Mouse (Mus musculus): ENCODE measurements around the gene Tmem63b. TPM values are rescaled to one million over a fixed set of nuclear protein-coding genes. Genes with fewer than 3 reads are reported as not detected.
A peak's percentile ranks its signal among the peaks of the same experiment; 100 is the strongest.

Tmem63b gene
- total and polyA plus RNA-seq, 2 experiments, result 23.0 to 99.2 TPM

DNA sequence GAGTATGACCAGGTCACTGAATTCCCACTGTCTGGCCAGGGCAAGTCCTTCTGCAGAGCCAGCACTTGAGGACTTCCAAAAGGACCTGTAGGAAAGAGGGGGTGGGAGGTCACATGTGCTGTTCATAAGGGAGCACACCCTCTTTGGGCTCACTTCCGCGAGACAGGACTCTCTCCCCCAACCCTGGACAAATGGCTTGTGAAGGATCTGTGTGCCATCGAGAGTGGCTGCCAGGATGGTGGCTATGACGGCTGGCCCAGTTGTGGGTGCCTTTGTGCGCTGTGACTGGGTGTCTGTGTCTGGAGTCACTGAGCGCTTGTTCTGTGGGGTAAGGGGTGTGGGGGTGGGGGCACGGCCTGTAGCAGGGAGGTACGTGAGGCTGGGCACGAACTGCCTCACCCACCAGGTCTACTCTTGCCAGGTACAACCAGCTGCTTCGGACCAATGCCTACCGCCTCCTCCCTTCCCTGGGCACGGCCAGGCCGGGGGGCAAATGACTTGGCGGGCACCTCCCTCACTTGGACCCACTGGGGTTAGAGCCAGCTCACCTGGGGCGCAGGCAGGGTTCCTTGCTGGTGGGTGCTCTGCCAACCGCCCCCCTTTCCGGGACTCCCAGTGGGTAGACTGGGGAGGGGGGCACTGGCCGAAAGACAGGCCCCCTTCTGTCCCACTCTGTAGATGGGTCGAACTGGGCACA lies 46.5 kb upstream of the Tmem63b start:
- H3K9ac ChIP-seq (ENCODE audit: low read depth, low read length), result no peak overlapping the region
- no peaks in the 10 kb centered on the region for H3K79me2 ChIP-seq (ENCODE audit: control insufficient read depth, insufficient read depth, low read length)
- TF ChIP-seq POLR2A (IDR thresholded peaks at IDR 0.05; ENCODE audit: extremely low read depth, insufficient read depth, low read length) (no peak), CTCF (IDR thresholded peaks at IDR 0.05; ENCODE audit: low read depth, low read length) (no peak)
- no peak overlapping the region for H3K4me3 ChIP-seq (ENCODE audit: insufficient read depth, low read depth, low read length)
- no peak for DNase-seq (ENCODE audit: extremely low read depth, low read depth, low spot score)
- H3K27me3 ChIP-seq (ENCODE audit: control insufficient read depth, insufficient read depth, low read length), result no peaks in the 10 kb centered on the region
- H3K36me3 ChIP-seq (ENCODE audit: control insufficient read depth, insufficient read depth, low read length), result no peaks in the 10 kb centered on the region
- 87% methylated on average over 19 of the region's 19 CpGs for whole genome bisulfite sequencing
- no peak overlapping the region for H3K27ac ChIP-seq (replicated peaks; ENCODE audit: insufficient read depth, low read depth, low read length)
- H3K4me1 ChIP-seq (ENCODE audit: control insufficient read depth, insufficient read depth, low read length), result peaks cover 8% of the 10 kb centered on the region

DNA sequence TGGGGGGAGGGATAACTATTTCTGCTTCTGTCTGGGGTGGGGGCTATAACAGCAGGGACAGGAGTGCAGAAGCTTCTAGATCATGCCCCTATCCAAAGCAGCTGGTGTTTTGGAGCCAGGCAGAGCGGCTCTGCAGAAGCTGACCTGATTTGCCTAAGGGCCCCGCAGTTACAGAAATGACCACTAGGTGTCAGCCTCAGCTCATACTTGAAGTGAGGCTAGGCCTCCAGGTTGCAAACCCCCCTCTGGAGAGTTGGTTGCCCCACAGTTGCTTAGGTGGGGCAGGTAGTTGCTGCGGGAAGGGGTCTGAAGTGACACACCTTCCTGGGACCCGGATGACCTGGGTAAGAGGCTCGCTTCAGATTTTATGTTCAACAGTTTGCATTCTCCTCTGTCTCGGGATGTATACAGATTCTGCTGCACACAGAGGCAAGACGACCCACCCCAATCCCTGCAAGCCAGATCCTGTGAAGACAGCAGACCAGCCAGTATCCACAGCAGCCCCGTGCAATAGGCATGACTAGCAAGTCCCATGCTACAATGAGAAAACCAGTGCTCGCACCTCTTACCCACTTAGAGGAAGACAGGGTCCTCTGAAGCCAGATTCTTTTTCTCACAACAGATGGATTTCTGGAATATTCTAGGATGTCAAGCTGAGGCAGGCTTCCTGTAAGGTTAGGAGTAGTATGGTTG lies 44.6 kb upstream of the Tmem63b start:
- 27% methylated on average over 9 of the region's 9 CpGs for WGBS
- no peak overlapping the region for H3K9ac ChIP-seq (ENCODE audit: low read depth, low read length)
- no peak overlapping the region for H3K27ac ChIP-seq (replicated peaks; ENCODE audit: insufficient read depth, low read depth, low read length)
- H3K27me3 ChIP-seq (ENCODE audit: control insufficient read depth, insufficient read depth, low read length), result no peaks in the 10 kb centered on the region
- DNase-seq (ENCODE audit: extremely low read depth, low read depth, low spot score), result peak; percentile 52
- no peaks in the 10 kb centered on the region for H3K36me3 ChIP-seq (ENCODE audit: control insufficient read depth, insufficient read depth, low read length)
- TF ChIP-seq CTCF (IDR thresholded peaks at IDR 0.05; ENCODE audit: low read depth, low read length), result peak; percentile 86
- TF ChIP-seq POLR2A (IDR thresholded peaks at IDR 0.05; ENCODE audit: extremely low read depth, insufficient read depth, low read length), result no peak
- no peak overlapping the region for H3K4me3 ChIP-seq (ENCODE audit: insufficient read depth, low read depth, low read length)
- no peaks in the 10 kb centered on the region for H3K79me2 ChIP-seq (ENCODE audit: control insufficient read depth, insufficient read depth, low read length)
- peaks cover 7% of the 10 kb centered on the region for H3K4me1 ChIP-seq (ENCODE audit: control insufficient read depth, insufficient read depth, low read length)

DNA sequence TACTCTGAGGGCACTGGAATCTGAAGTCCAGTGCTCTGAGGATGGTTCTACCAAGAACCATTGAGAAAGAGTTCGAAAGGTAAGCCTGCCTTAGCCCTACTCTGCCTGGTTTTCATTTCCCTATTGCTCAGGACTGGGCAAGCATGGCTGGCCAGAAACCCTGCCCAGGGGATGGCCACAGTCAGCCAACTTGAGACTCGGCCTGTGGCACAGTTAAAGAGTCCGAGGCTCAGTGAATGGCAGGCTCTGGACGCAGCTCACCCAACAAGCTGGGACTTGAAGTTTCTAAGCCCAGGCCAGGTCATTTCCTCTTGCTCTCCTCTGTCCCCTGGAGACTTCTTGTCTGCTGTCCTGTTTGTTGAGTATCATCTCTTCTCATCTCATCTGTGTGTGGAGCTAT lies 44.0 kb upstream of the Tmem63b start:
- TF ChIP-seq CTCF (IDR thresholded peaks at IDR 0.05; ENCODE audit: low read depth, low read length) (no peak), POLR2A (IDR thresholded peaks at IDR 0.05; ENCODE audit: extremely low read depth, insufficient read depth, low read length) (no peak)
- Histone ChIP-seq H3K27me3 (ENCODE audit: control insufficient read depth, insufficient read depth, low read length) (no peaks in the 10 kb centered on the region), H3K4me1 (ENCODE audit: control insufficient read depth, insufficient read depth, low read length) (peaks cover 4% of the 10 kb centered on the region), H3K79me2 (ENCODE audit: control insufficient read depth, insufficient read depth, low read length) (no peaks in the 10 kb centered on the region), H3K36me3 (ENCODE audit: control insufficient read depth, insufficient read depth, low read length) (no peaks in the 10 kb centered on the region), H3K9ac (ENCODE audit: low read depth, low read length) (no peak overlapping the region), H3K27ac (replicated peaks; ENCODE audit: insufficient read depth, low read depth, low read length) (no peak overlapping the region), H3K4me3 (ENCODE audit: insufficient read depth, low read depth, low read length) (no peak overlapping the region)
- DNase-seq (ENCODE audit: extremely low read depth, low read depth, low spot score), result no peak
- 89% methylated on average over 4 of the region's 4 CpGs for WGBS

DNA sequence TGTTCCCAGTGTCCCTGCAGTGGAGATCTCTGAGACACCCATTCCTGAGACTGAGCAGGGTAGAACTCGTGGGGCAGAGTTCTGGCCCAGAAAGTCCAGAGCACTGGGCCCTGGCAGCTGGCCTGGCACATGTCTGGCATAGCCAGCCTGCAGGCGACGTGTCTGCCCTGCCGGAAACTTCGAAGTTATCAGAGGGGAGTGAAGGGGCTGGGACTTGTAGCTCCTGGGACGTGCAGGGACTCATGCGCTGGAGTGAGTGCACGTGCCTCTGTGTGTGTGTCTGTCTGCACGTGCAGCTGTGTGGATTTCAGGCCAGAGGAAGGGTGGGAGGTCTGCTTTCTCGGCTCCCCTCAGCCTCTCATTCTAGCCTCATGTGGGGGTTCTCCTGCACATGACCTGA lies 42.7 kb upstream of the Tmem63b start:
- no peaks in the 10 kb centered on the region for H3K79me2 ChIP-seq (ENCODE audit: control insufficient read depth, insufficient read depth, low read length)
- H3K27me3 ChIP-seq (ENCODE audit: control insufficient read depth, insufficient read depth, low read length), result no peaks in the 10 kb centered on the region
- H3K9ac ChIP-seq (ENCODE audit: low read depth, low read length), result no peak overlapping the region
- no peak for DNase-seq (ENCODE audit: extremely low read depth, low read depth, low spot score)
- TF ChIP-seq POLR2A (IDR thresholded peaks at IDR 0.05; ENCODE audit: extremely low read depth, insufficient read depth, low read length) (no peak), CTCF (IDR thresholded peaks at IDR 0.05; ENCODE audit: low read depth, low read length) (no peak)
- no peak overlapping the region for H3K27ac ChIP-seq (replicated peaks; ENCODE audit: insufficient read depth, low read depth, low read length)
- H3K4me3 ChIP-seq (ENCODE audit: insufficient read depth, low read depth, low read length), result no peak overlapping the region
- WGBS, result 85% methylated on average over 10 of the region's 10 CpGs
- peaks cover 4% of the 10 kb centered on the region for H3K4me1 ChIP-seq (ENCODE audit: control insufficient read depth, insufficient read depth, low read length)
- H3K36me3 ChIP-seq (ENCODE audit: control insufficient read depth, insufficient read depth, low read length), result no peaks in the 10 kb centered on the region

DNA sequence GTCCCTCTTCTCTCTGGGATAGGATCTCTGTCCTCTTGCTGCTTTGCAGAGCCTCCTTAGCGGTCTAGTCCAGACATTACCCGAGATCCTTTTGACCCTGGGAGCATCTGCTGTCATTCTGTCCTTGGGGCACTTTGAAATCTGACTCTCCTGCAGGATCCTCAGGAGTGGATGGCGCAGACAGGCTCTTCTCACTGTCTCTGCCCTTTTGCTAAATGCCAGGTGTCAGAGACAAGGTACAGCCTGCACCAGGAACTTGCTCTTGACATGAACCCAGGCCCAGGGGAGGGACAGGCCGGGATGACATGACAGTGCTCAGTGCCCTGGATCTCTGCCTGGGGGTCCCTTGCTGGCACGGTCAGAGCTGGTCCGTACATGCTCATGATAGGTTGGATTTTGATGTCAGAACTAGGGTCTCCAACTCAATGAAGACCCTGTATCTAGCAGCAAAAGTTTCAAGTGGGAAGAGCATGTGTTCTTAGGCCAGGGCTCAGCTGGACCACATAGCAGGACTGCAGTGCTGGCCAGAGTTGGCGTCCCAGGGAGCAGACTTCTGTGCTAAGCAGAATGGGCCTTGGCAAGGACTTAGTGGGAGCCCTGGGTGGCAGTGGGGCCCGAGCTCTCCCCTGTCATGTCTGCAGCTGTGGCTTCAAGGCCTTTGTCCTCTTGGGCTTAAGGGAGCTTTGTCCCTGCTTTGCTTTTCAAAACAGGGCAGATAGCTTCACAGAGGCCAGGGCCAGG lies 41.4 kb upstream of the Tmem63b start:
- 87% methylated on average over 8 of the region's 8 CpGs for WGBS
- Histone ChIP-seq H3K27ac (replicated peaks; ENCODE audit: insufficient read depth, low read depth, low read length) (no peak overlapping the region), H3K9ac (ENCODE audit: low read depth, low read length) (no peak overlapping the region), H3K4me1 (ENCODE audit: control insufficient read depth, insufficient read depth, low read length) (0 out of 2 replicates have a peak, but pooled peaks cover 4% of the 10 kb centered on the region), H3K27me3 (ENCODE audit: control insufficient read depth, insufficient read depth, low read length) (no peaks in the 10 kb centered on the region), H3K36me3 (ENCODE audit: control insufficient read depth, insufficient read depth, low read length) (no peaks in the 10 kb centered on the region), H3K79me2 (ENCODE audit: control insufficient read depth, insufficient read depth, low read length) (no peaks in the 10 kb centered on the region), H3K4me3 (ENCODE audit: insufficient read depth, low read depth, low read length) (no peak overlapping the region)
- DNase-seq (ENCODE audit: extremely low read depth, low read depth, low spot score), result no peak
- no peak for TF ChIP-seq CTCF (IDR thresholded peaks at IDR 0.05; ENCODE audit: low read depth, low read length)
- no peak for TF ChIP-seq POLR2A (IDR thresholded peaks at IDR 0.05; ENCODE audit: extremely low read depth, insufficient read depth, low read length)

Data from liver, adult 2 months (tissue).